7 mouse cellular contexts compared by ENCODE assay signal in the genomic region with DNA sequence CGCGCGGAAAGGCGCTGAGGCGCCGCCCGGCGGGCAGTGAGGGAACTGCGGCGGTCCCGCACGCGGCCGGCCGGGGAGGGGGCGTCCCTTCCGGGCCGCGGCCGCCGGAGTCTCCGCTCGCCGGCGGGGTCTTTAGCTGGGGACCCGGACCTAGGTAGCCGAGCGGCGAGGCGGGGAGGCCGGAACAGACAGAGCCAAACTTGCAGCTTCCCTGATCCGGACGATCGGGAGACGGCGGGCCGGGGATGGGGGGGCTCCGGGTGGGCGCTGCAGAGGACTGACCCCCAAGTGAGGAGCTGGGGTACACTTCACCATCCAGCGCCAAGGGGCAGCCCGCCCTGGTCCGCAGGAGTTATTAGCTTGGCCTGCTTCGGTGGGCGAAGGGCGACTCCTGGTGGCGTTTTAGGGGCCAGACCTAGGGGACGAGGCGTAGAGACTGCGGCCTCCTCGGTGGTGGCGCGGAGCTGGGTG. TPM values are rescaled to one million over a fixed set of nuclear protein-coding genes. Genes with fewer than 3 reads are reported as not detected.
A peak's percentile ranks its signal among the peaks of the same experiment; 100 is the strongest.
DNase-seq lines count a peak whose midpoint lies in the region; ATAC-seq lines count a peak whose summit lies in the region.

No protein-coding gene starts in this region.

- H3K4me2 ChIP-seq in limb, embryonic 11.5 days (ENCODE audit: low read depth, severe bottlenecking) = peak overlapping the region; percentile 100
- H3K4me2 ChIP-seq in midbrain, embryonic 14.5 days (ENCODE audit: low read length) = peak overlapping the region; percentile 92

- DNase-seq in adrenal gland, postnatal 14 days = peak; percentile 93
- peak; percentile 93 for DNase-seq in embryonic facial prominence, embryonic 10.5 days (ENCODE audit: low spot score)
- DNase-seq in heart, adult 11 months = peak; percentile 97
- peak; percentile 89 for DNase-seq in kidney, adult 18-20 months
- peak; percentile 95 for DNase-seq in limb, embryonic 11.5 days (ENCODE audit: low spot score)
- peak; percentile 95 for DNase-seq in midbrain, embryonic 14.5 days
- DNase-seq in spleen, adult 12 weeks (ENCODE audit: low spot score) = peak; percentile 40

- H3K36me3 ChIP-seq in embryonic facial prominence, embryonic 10.5 days (replicated peaks) = no peaks in the 10 kb centered on the region
- H3K36me3 ChIP-seq in limb, embryonic 11.5 days (ENCODE audit: control insufficient read depth, insufficient read depth, low read length) = no peaks in the 10 kb centered on the region
- no peaks in the 10 kb centered on the region for H3K36me3 ChIP-seq in midbrain, embryonic 14.5 days (ENCODE audit: control insufficient read depth, insufficient read depth, low read length)

- H3K9ac ChIP-seq in limb, embryonic 11.5 days (ENCODE audit: low read length) = peak overlapping the region; percentile 55; the same call in 1 of the 2 replicates
- peak overlapping the region; percentile 91 for H3K9ac ChIP-seq in midbrain, embryonic 14.5 days (replicated peaks; ENCODE audit: low read length)

- under 1% methylated on average over 52 of the region's 52 CpGs for WGBS in embryonic facial prominence, embryonic 10.5 days
- WGBS in limb, embryonic 11.5 days = under 1% methylated on average over 51 of the region's 52 CpGs
- WGBS in midbrain, embryonic 14.5 days = 2% methylated on average over 52 of the region's 52 CpGs

- peak; percentile 91 for ATAC-seq in limb, embryonic 11.5 days (ENCODE audit: insufficient number of reproducible peaks, low FRiP score, low TSS enrichment, low read depth)
- peak; percentile 92 for ATAC-seq in midbrain, embryonic 14.5 days (ENCODE audit: low FRiP score, low TSS enrichment)

- H3K27ac ChIP-seq in embryonic facial prominence, embryonic 10.5 days (replicated peaks) = peak overlapping the region; percentile 86
- no peak overlapping the region for H3K27ac ChIP-seq in limb, embryonic 11.5 days (replicated peaks; ENCODE audit: low read depth, low read length)
- H3K27ac ChIP-seq in midbrain, embryonic 14.5 days (replicated peaks; ENCODE audit: low read depth, low read length) = peak overlapping the region; percentile 63; the same call in 1 of the 2 replicates

- peaks cover 64% of the 10 kb centered on the region for H3K27me3 ChIP-seq in embryonic facial prominence, embryonic 10.5 days (replicated peaks; ENCODE audit: low read depth, poor library complexity, severe bottlenecking)
- peaks cover 10% of the 10 kb centered on the region; the same call in 1 of the 2 replicates for H3K27me3 ChIP-seq in limb, embryonic 11.5 days (ENCODE audit: control insufficient read depth, insufficient read depth, low read length)
- no peaks in the 10 kb centered on the region for H3K27me3 ChIP-seq in midbrain, embryonic 14.5 days (ENCODE audit: control insufficient read depth, insufficient read depth, low read length)

- no peaks in the 10 kb centered on the region for H3K9me3 ChIP-seq in embryonic facial prominence, embryonic 10.5 days
- H3K9me3 ChIP-seq in limb, embryonic 11.5 days (ENCODE audit: control insufficient read depth, low read length) = no peaks in the 10 kb centered on the region
- no peaks in the 10 kb centered on the region for H3K9me3 ChIP-seq in midbrain, embryonic 14.5 days (ENCODE audit: control insufficient read depth, low read length)

- H3K4me3 ChIP-seq in embryonic facial prominence, embryonic 10.5 days = peak overlapping the region; percentile 88
- H3K4me3 ChIP-seq in limb, embryonic 11.5 days (ENCODE audit: low read depth, low read length) = peak overlapping the region; percentile 68
- H3K4me3 ChIP-seq in midbrain, embryonic 14.5 days (replicated peaks; ENCODE audit: low read depth, low read length) = peak overlapping the region; percentile 82

- H3K4me1 ChIP-seq in embryonic facial prominence, embryonic 10.5 days = peaks cover 35% of the 10 kb centered on the region
- H3K4me1 ChIP-seq in limb, embryonic 11.5 days (ENCODE audit: control insufficient read depth, insufficient read depth, low read length) = peaks cover 11% of the 10 kb centered on the region
- H3K4me1 ChIP-seq in midbrain, embryonic 14.5 days (ENCODE audit: control insufficient read depth, insufficient read depth, low read length) = peaks cover 14% of the 10 kb centered on the region

RNA-seq across cellular contexts. Expression of a gene that starts 0.3 kb away (rescaled TPM):
- total RNA-seq in adrenal gland, postnatal 14 days (2021) = 1.3 and 1.5 TPM in 2 replicates
- 0.96 and 1.1 TPM in 2 replicates for polyA plus RNA-seq in embryonic facial prominence, embryonic 10.5 days (2016; fragmentation: Nextera tagmentation; extraction: Ambion mirVana)
- polyA plus RNA-seq in limb, embryonic 11.5 days (2014; fragmentation: Nextera tagmentation; extraction: Ambion mirVana) = 0.84 and 1.1 TPM in 2 replicates
- polyA plus RNA-seq in midbrain, embryonic 14.5 days (2014; fragmentation: Nextera tagmentation; extraction: Ambion mirVana) = 4.4 and 6.6 TPM in 2 replicates

Comparison
In these comparisons a context has a peak if more than half of its experiments do, and no peak if none do; other contexts are left out.
1. DNase-seq: peak in every context shown above with its lines; median percentile 97 in heart, adult 11 months; 95 in limb, embryonic 11.5 days; 95 in midbrain, embryonic 14.5 days; 93 in adrenal gland, postnatal 14 days; 93 in embryonic facial prominence, embryonic 10.5 days; 89 in kidney, adult 18-20 months; 40 in spleen, adult 12 weeks.